Mouse (Mus musculus) CH12.LX (cell line): ENCODE data around the gene Insl5. TPM values are rescaled to one million over a fixed set of nuclear protein-coding genes. Genes with fewer than 3 reads are reported as not detected.

ENCODE experiments used
- DNase-seq: peaks from one replicate; pipeline ENCODE4 v3.0.0-alpha.2; 2013; ENCODE audit errors: extremely low read depth
- H3K27ac ChIP-seq: 2 replicates; pipeline ENCODE4 v1.5.1; 2012; ENCODE audit warnings: low read depth, mild to moderate bottlenecking, control low read depth, moderate library complexity; ENCODE audit not compliant: insufficient read depth
- H3K27me3 ChIP-seq: replicated peaks from 2 replicates; pipeline ENCODE3; 2012; ENCODE audit warnings: inconsistent platforms
- H3K36me3 ChIP-seq, 2 experiments: replicated peaks in 1 of 2; 2 replicates each; pipeline versions ENCODE3 to v1.6.1; 2012; ENCODE audit warnings: inconsistent platforms in 1 of 2, low read length in 1 of 2, mild to moderate bottlenecking in 1 of 2, mixed read lengths in 1 of 2, moderate library complexity in 1 of 2; ENCODE audit not compliant: control insufficient read depth in 1 of 2, insufficient read depth in 1 of 2
- H3K4me1 ChIP-seq, 2 experiments: 2 replicates each; pipeline ENCODE4 v1.6.1; 2012; ENCODE audit warnings: inconsistent platforms in 1 of 2, moderate library complexity in 1 of 2; ENCODE audit not compliant: insufficient read depth in 2 of 2, control insufficient read depth in 1 of 2
- H3K4me2 ChIP-seq: 2 replicates; pipeline ENCODE4 v1.6.1; 2012; ENCODE audit warnings: low read depth, mild to moderate bottlenecking, control low read depth; ENCODE audit not compliant: poor library complexity, insufficient read depth, severe bottlenecking
- H3K4me3 ChIP-seq, 3 experiments: fragments of 150-350 bp in 1 of 3; sonication (generic) in 1 of 3; replicated peaks in 1 of 3; 2 replicates each; pipeline versions ENCODE3 to v1.5.1; 2011 to 2012; ENCODE audit warnings: low read depth in 2 of 3, low read length in 2 of 3, mild to moderate bottlenecking in 2 of 3, moderate library complexity in 2 of 3, control low read depth in 1 of 3, improper control_type of control experiment in 1 of 3, inconsistent platforms in 1 of 3, mixed read lengths in 1 of 3; ENCODE audit not compliant: poor library complexity in 1 of 3
- H3K79me2 ChIP-seq: replicated peaks from 2 replicates; pipeline ENCODE4 v1.6.1; 2012; ENCODE audit warnings: mild to moderate bottlenecking, moderate library complexity; ENCODE audit not compliant: control insufficient read depth, poor library complexity, insufficient read depth, severe bottlenecking; ENCODE audit errors: extremely low read depth
- H3K9ac ChIP-seq: 2 replicates; pipeline ENCODE4 v1.6.1; 2012; ENCODE audit warnings: low read depth, mild to moderate bottlenecking, control low read depth, moderate library complexity; ENCODE audit not compliant: insufficient read depth
- H3K9me3 ChIP-seq: replicated peaks from 2 replicates; pipeline ENCODE3; 2012; ENCODE audit warnings: low read length, inconsistent platforms, mixed read lengths
- BHLHE40 ChIP-seq: IDR thresholded peaks from 2 replicates; pipeline ENCODE4 v1.6.1; 2011; ENCODE audit warnings: mild to moderate bottlenecking, low read depth, low read length, improper control_type of control experiment
- CHD1 ChIP-seq: IDR thresholded peaks from 2 replicates; pipeline ENCODE4 v1.6.1; 2012; ENCODE audit warnings: low read depth, low read length, improper control_type of control experiment, inconsistent platforms
- CHD2 ChIP-seq: IDR thresholded peaks from 2 replicates; pipeline ENCODE4 v1.6.1; 2011; ENCODE audit warnings: low read length, improper control_type of control experiment
- E2F4 ChIP-seq: IDR thresholded peaks from 2 replicates; pipeline ENCODE4 v1.6.1; 2011; ENCODE audit warnings: low read depth, low read length, improper control_type of control experiment; ENCODE audit not compliant: insufficient replicate concordance
- EP300 ChIP-seq: IDR thresholded peaks from 2 replicates; pipeline ENCODE4 v1.6.1; 2011; ENCODE audit warnings: low read length, improper control_type of control experiment
- ETS1 ChIP-seq: conservative IDR thresholded peaks from 2 replicates; pipeline ENCODE4 v1.6.1; 2012; ENCODE audit warnings: low read depth, mild to moderate bottlenecking, inconsistent platforms, low read length, improper control_type of control experiment, moderate library complexity
- IRF4 ChIP-seq: IDR thresholded peaks from 2 replicates; pipeline ENCODE4 v1.6.1; 2014; ENCODE audit warnings: low read depth, mild to moderate bottlenecking, inconsistent platforms, low read length, improper control_type of control experiment
- JUN ChIP-seq: IDR thresholded peaks from 2 replicates; pipeline ENCODE4 v1.6.1; 2011; ENCODE audit warnings: low read depth, mild to moderate bottlenecking, low read length, improper control_type of control experiment, moderate library complexity; ENCODE audit not compliant: insufficient read depth
- JUND ChIP-seq: conservative IDR thresholded peaks from 2 replicates; pipeline ENCODE4 v1.6.1; 2011; ENCODE audit warnings: low read depth, low read length, improper control_type of control experiment
- KAT2A ChIP-seq: IDR thresholded peaks from 2 replicates; pipeline ENCODE4 v1.6.1; 2012; ENCODE audit warnings: low read length, improper control_type of control experiment, inconsistent platforms; ENCODE audit not compliant: insufficient replicate concordance
- MAZ ChIP-seq: IDR thresholded peaks from 2 replicates; pipeline ENCODE4 v1.6.1; 2012; ENCODE audit warnings: low read depth, mild to moderate bottlenecking, inconsistent platforms, low read length, improper control_type of control experiment, moderate library complexity
- MEF2A ChIP-seq: IDR thresholded peaks from 2 replicates; pipeline ENCODE4 v1.6.1; 2014; ENCODE audit warnings: low read depth, mild to moderate bottlenecking, inconsistent platforms, low read length, improper control_type of control experiment, borderline replicate concordance
- MXI1 ChIP-seq: IDR thresholded peaks from 2 replicates; pipeline ENCODE4 v1.6.1; 2011; ENCODE audit warnings: mild to moderate bottlenecking, low read depth, low read length, improper control_type of control experiment
- NRF1 ChIP-seq: IDR thresholded peaks from 2 replicates; pipeline ENCODE4 v1.6.1; 2014; ENCODE audit warnings: low read depth, mild to moderate bottlenecking, inconsistent platforms, low read length, improper control_type of control experiment, moderate library complexity
- PAX5 ChIP-seq: IDR thresholded peaks from 2 replicates; pipeline ENCODE4 v1.6.1; 2012; ENCODE audit warnings: low read length, inconsistent platforms, mixed read lengths
- POLR2A ChIP-seq: IDR thresholded peaks from 2 replicates; pipeline ENCODE4 v1.6.1; 2011; ENCODE audit warnings: low read depth, mild to moderate bottlenecking, improper control_type of control experiment, low read length
- POLR2AphosphoS2 ChIP-seq: IDR thresholded peaks from 2 replicates; pipeline ENCODE4 v1.6.1; 2011; ENCODE audit warnings: low read depth, low read length, improper control_type of control experiment
- RAD21 ChIP-seq: IDR thresholded peaks from 2 replicates; pipeline ENCODE4 v1.6.1; 2011; ENCODE audit warnings: low read depth, mild to moderate bottlenecking, low read length, improper control_type of control experiment, moderate library complexity
- SIN3A ChIP-seq: IDR thresholded peaks from 2 replicates; pipeline ENCODE4 v1.6.1; 2012; ENCODE audit warnings: low read length, improper control_type of control experiment, inconsistent platforms
- TCF12 ChIP-seq: IDR thresholded peaks from 2 replicates; pipeline ENCODE4 v1.6.1; 2014; ENCODE audit warnings: low read depth, mild to moderate bottlenecking, inconsistent platforms, low read length, improper control_type of control experiment
- USF2 ChIP-seq: conservative IDR thresholded peaks from 2 replicates; pipeline ENCODE4 v1.6.1; 2011; ENCODE audit warnings: low read depth, low read length, improper control_type of control experiment
- ZKSCAN1 ChIP-seq: IDR thresholded peaks from 2 replicates; pipeline ENCODE4 v1.6.1; 2012; ENCODE audit warnings: low read depth, inconsistent platforms, low read length, improper control_type of control experiment, borderline replicate concordance
- ZNF384 ChIP-seq: IDR thresholded peaks from 2 replicates; pipeline ENCODE4 v1.6.1; 2012; ENCODE audit warnings: low read depth, low read length, improper control_type of control experiment, inconsistent platforms
- dilution Hi-C: fragments of 300-500 bp; cut with MboI; formaldehyde crosslinking; loops from 2 replicates; pipeline ENCODE4 v1.14.3; 2020; ENCODE audit warnings: low sequenced_read_pairs; ENCODE audit not compliant: extremely low pct_unique_long_range_greater_than_20kb, extremely low pct_ligation_motif_present
- in situ Hi-C: fragments of 300-500 bp; cut with MboI; formaldehyde crosslinking; loops from 3 replicates; pipeline ENCODE4 v1.14.3; 2019; ENCODE audit warnings: low sequenced_read_pairs, low pct_ligation_motif_present, low pct_unique_long_range_greater_than_20kb, mixed read lengths
- polyA plus RNA-seq: library from polyadenylated mRNA; unstranded; fragments of >175 nt; gene quantifications from 2 replicates; pipeline ENCODE4 v1.2.1, GENCODE M21; 2012; ENCODE audit warnings: low read depth; ENCODE audit not compliant: insufficient read length
- total RNA-seq, 2 experiments: library from RNA; depleted of rRNA; stranded (reverse); fragments of 300-350 nt in 1 of 2; fragments of >200 nt in 1 of 2; gene quantifications; 2 replicates each; pipeline ENCODE4 v1.2.3; 2012 to 2014

The Insl5 gene
- total and polyA plus RNA-seq, 3 experiments, result not detected

DNA sequence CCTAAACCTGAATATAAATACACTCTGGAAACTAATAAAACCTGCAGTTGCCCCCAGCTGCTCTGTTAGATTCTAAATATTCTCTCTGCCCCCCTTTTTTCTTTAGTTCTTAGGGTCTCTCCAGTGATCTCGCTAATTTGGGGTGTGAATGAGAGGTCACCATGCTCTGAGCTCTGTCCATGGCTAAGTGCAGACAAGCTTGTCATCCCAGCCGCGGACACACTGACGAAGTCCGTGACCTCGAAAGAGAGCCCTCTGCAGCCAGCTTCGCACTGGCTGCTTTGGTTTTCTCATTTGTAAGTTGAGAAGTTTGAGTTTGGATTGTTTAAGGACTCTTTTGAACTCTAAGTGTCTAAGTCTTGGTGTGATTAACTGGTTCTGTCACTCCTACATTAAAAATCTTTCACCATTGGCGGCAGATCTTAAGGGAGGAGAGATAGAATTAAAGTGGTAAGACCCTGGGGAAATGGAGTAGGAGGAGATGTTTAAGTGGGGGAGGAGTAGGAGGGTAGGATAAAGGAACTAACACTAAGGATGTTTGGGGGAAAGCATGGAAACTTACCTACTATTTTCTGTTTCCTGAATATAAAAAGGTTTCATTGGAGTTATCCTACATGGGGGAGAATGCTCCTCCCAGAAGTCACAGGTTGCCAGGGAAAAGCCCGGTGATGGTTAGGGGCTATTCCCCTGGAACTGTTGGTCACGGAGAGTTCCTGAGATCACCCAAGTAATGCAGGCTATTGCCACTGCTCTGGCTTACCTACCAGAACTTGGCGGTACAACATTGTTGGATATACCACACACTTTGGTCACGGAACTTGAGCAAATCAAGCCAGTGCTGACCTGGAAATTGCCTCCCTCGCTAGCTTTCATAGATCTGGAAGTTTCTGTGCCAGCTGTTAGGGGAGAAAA is 1.8 kb upstream of the Insl5 start:
- no peaks in the 10 kb centered on the region for H3K79me2 ChIP-seq
- H3K4me3 ChIP-seq, result no peak overlapping the region
- DNase-seq, result no peak
- no peak overlapping the region for H3K9ac ChIP-seq
- H3K36me3 ChIP-seq, result no peaks in the 10 kb centered on the region
- no peak overlapping the region for H3K27ac ChIP-seq
- H3K4me2 ChIP-seq, result no peak overlapping the region
- no peaks in the 10 kb centered on the region for H3K9me3 ChIP-seq
- H3K27me3 ChIP-seq, result no peaks in the 10 kb centered on the region
- dilution Hi-C loops, result no loop called here
- in situ Hi-C loops, result no loop called here
- peaks cover 0 to 4% of the 10 kb centered on the region in 2 experiments; a peak in 1 of 4 replicates for H3K4me1 ChIP-seq
- no peak for TF ChIP-seq MXI1
- TF ChIP-seq KAT2A, result no peak
- TF ChIP-seq ZKSCAN1, result no peak
- no peak for TF ChIP-seq POLR2AphosphoS2
- TF ChIP-seq E2F4, result no peak
- no peak for TF ChIP-seq ZNF384
- TF ChIP-seq USF2, result no peak
- TF ChIP-seq CHD2, result no peak
- no peak for TF ChIP-seq NRF1
- TF ChIP-seq JUN, result no peak
- TF ChIP-seq CHD1, result no peak
- TF ChIP-seq EP300, result no peak
- no peak for TF ChIP-seq TCF12
- no peak for TF ChIP-seq RAD21
- no peak for TF ChIP-seq JUND
- no peak for TF ChIP-seq PAX5
- TF ChIP-seq MEF2A, result no peak
- no peak for TF ChIP-seq SIN3A
- TF ChIP-seq, all 38 proteins: peak for 0

DNA sequence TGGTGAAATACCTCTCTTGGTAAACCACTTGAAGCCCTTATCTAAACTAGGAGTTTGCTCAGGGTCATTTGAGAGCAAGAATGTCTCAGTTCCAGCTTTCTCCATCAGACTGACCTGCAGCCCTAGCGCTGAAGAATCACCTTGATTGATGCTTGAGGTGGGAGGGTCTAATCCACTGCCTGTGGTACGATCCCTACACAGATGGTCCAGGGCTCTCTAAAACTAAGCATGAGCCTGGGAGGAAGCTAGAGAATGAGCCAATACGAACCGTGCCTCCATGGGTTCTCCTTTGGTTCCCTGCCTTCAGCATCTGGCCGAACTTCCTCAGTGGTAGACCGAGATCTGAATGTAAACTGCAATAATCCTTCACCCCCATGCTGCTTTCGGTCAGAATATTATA is 1.1 kb upstream of the Insl5 start:
- TF ChIP-seq ETS1, result no peak
- TF ChIP-seq NRF1, result no peak
- no peak for TF ChIP-seq JUN
- TF ChIP-seq IRF4, result no peak
- TF ChIP-seq MAZ, result no peak
- TF ChIP-seq POLR2A, result no peak
- no peak for TF ChIP-seq JUND
- no peak for TF ChIP-seq BHLHE40
- Histone ChIP-seq H3K4me2 (no peak overlapping the region), H3K36me3 (no peaks in the 10 kb centered on the region), H3K9ac (no peak overlapping the region), H3K79me2 (no peaks in the 10 kb centered on the region), H3K27me3 (no peaks in the 10 kb centered on the region), H3K4me3 (no peak overlapping the region), H3K9me3 (no peaks in the 10 kb centered on the region), H3K27ac (no peak overlapping the region), H3K4me1 (peaks cover 0 to 4% of the 10 kb centered on the region in 2 experiments; a peak in 1 of 4 replicates)
- DNase-seq, result no peak
- in situ Hi-C loops (no loop called here), dilution Hi-C loops (no loop called here)
